ENCODE assay signal across 8 mouse cellular contexts in the genomic region with DNA sequence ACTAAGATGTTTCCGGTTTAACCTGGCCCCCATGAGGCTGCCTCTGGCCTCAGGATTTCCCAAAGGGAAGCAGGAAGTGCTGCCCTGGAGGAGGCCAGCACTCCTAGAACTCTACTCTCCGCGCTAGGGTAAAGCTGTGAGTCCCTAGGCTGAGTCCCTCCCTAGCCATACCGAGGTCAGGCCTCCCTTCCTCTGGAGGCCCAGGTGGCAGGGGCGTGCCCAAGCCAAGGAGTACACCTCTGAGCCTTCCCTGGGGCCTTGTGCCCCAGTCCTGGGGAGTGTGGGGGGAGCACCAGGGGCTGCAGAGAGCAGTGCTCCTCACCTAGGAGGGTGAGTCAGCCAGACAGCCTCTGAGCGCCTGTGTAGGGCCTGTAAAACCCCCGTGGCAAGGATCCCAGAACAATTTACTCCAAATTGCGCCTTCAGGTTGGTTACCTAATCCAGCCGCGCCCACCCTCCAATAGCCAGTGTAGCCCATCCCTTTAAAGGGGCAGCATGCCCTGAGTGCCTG. TPM values are rescaled to one million over a fixed set of nuclear protein-coding genes. Genes with fewer than 3 reads are reported as not detected.
DNase-seq lines count a peak whose midpoint lies in the region; ATAC-seq lines count a peak whose summit lies in the region.

No protein-coding gene starts in this region.

- peak overlapping the region; percentile 84 for H3K4me3 ChIP-seq in embryonic facial prominence, embryonic 14.5 days (ENCODE audit: low read depth, low read length)
- H3K4me3 ChIP-seq in midbrain, embryonic 12.5 days: 0 out of 2 replicates have a peak overlapping the region, but pooled peaks have one; percentile 10

- ATAC-seq in embryonic facial prominence, embryonic 14.5 days (ENCODE audit: low read depth): peak; percentile 64; the same call in 1 of the 2 replicates
- no peak for ATAC-seq in midbrain, embryonic 12.5 days (ENCODE audit: low FRiP score, low read depth)

- H3K4me2 ChIP-seq in embryonic facial prominence, embryonic 14.5 days (ENCODE audit: low read depth, low read length): peak overlapping the region; percentile 95
- peak overlapping the region; percentile 94 for H3K4me2 ChIP-seq in midbrain, embryonic 12.5 days (replicated peaks)

- H3K36me3 ChIP-seq in embryonic facial prominence, embryonic 14.5 days (ENCODE audit: control insufficient read depth, insufficient read depth, low read length): 0 out of 2 replicates have a peak, but pooled peaks cover under 1% of the 10 kb centered on the region
- H3K36me3 ChIP-seq in midbrain, embryonic 12.5 days: no peaks in the 10 kb centered on the region

- WGBS in embryonic facial prominence, embryonic 14.5 days: 15% methylated on average over 10 of the region's 10 CpGs
- WGBS in midbrain, embryonic 12.5 days: 27% methylated on average over 10 of the region's 10 CpGs

- H3K4me1 ChIP-seq in embryonic facial prominence, embryonic 14.5 days (ENCODE audit: control insufficient read depth, insufficient read depth, low read length): peaks cover 11% of the 10 kb centered on the region; the same call in 1 of the 2 replicates
- peaks cover 15% of the 10 kb centered on the region for H3K4me1 ChIP-seq in midbrain, embryonic 12.5 days

- H3K27me3 ChIP-seq in embryonic facial prominence, embryonic 14.5 days (replicated peaks; ENCODE audit: control insufficient read depth, insufficient read depth, low read length): no peaks in the 10 kb centered on the region
- peaks cover 15% of the 10 kb centered on the region for H3K27me3 ChIP-seq in midbrain, embryonic 12.5 days

- peak overlapping the region; percentile 90; the same call in 1 of the 2 replicates for H3K9ac ChIP-seq in embryonic facial prominence, embryonic 14.5 days (ENCODE audit: low read depth, low read length)
- H3K9ac ChIP-seq in midbrain, embryonic 12.5 days (replicated peaks): 0 out of 2 replicates have a peak overlapping the region, but pooled peaks have one; percentile 15

- no peaks in the 10 kb centered on the region for H3K9me3 ChIP-seq in embryonic facial prominence, embryonic 14.5 days (ENCODE audit: control insufficient read depth, low read length)
- no peaks in the 10 kb centered on the region for H3K9me3 ChIP-seq in midbrain, embryonic 12.5 days

- H3K27ac ChIP-seq in embryonic facial prominence, embryonic 14.5 days (replicated peaks; ENCODE audit: low read depth, low read length): peak overlapping the region; percentile 28; the same call in 1 of the 2 replicates
- no peak overlapping the region for H3K27ac ChIP-seq in midbrain, embryonic 12.5 days (replicated peaks)

- DNase-seq in retina, postnatal 1 day: peak; percentile 18
- no peak for DNase-seq in retina, embryonic 14.5 days (ENCODE audit: low spot score)
- DNase-seq in embryonic facial prominence, embryonic 14.5 days (ENCODE audit: low spot score): peak; percentile 83
- peak; percentile 46 for DNase-seq in kidney, postnatal 10 days
- DNase-seq in adrenal gland, adult 18-20 months (ENCODE audit: low spot score in 2 of 2): no peak
- no peak for DNase-seq in frontal cortex, postnatal 25 days (ENCODE audit: low spot score in 2 of 2)
- no peak for DNase-seq in thymus, postnatal 14 days

RNA-seq across cellular contexts. Expression of a gene that starts 1.6 kb away (rescaled TPM):
- 27.3 and 29.9 TPM in 2 replicates for polyA plus RNA-seq in embryonic facial prominence, embryonic 14.5 days (2014; fragmentation: Nextera tagmentation; extraction: Ambion mirVana)
- polyA plus RNA-seq in midbrain, embryonic 12.5 days (2016; fragmentation: Nextera tagmentation; extraction: Ambion mirVana): 23.6 and 26.6 TPM in 2 replicates
- total RNA-seq in adrenal gland, adult 18-20 months (2021): 10 to 100 TPM; 11.1 to 17.2 TPM

Comparison
In these comparisons a context has a peak if more than half of its experiments do, and no peak if none do; other contexts are left out.
1. DNase-seq: peak in retina, postnatal 1 day (single experiment), embryonic facial prominence, embryonic 14.5 days (single experiment) and kidney, postnatal 10 days (single experiment); none in retina, embryonic 14.5 days (single experiment), adrenal gland, adult 18-20 months (0 of 2), frontal cortex, postnatal 25 days (0 of 2) and thymus, postnatal 14 days (single experiment).